Mouse (Mus musculus) midbrain, embryonic 15.5 days (tissue): ENCODE data around the gene Robo2. TPM values are rescaled to one million over a fixed set of nuclear protein-coding genes. Genes with fewer than 3 reads are reported as not detected.

ENCODE experiments used
- ATAC-seq: fragments of 200-750 bp; cut with Nextera tagmentation; replicated peaks from 2 replicates; pipeline ENCODE4 v1.8.0; 2017; ENCODE audit warnings: moderate TSS enrichment
- H3K27ac ChIP-seq: fragments of 300-500 bp; sonication (generic); 2 replicates; pipeline ENCODE4 v1.5.1; 2015; ENCODE audit warnings: mild to moderate bottlenecking, inconsistent platforms
- H3K27me3 ChIP-seq: fragments of 300-500 bp; sonication (generic); replicated peaks from 2 replicates; pipeline ENCODE4 v1.6.1; 2015; ENCODE audit warnings: inconsistent platforms
- H3K36me3 ChIP-seq: fragments of 300-500 bp; sonication (generic); replicated peaks from 2 replicates; pipeline ENCODE4 v1.6.1; 2015; ENCODE audit warnings: inconsistent platforms
- H3K4me1 ChIP-seq: fragments of 300-500 bp; sonication (generic); 2 replicates; pipeline ENCODE4 v1.6.1; 2015; ENCODE audit warnings: inconsistent platforms
- H3K4me2 ChIP-seq: fragments of 300-500 bp; sonication (generic); 2 replicates; pipeline ENCODE4 v1.6.1; 2015; ENCODE audit warnings: inconsistent platforms, mild to moderate bottlenecking, moderate library complexity
- H3K4me3 ChIP-seq: fragments of 300-500 bp; sonication (generic); 2 replicates; pipeline ENCODE4 v1.5.1; 2015; ENCODE audit warnings: mild to moderate bottlenecking, inconsistent platforms
- H3K9ac ChIP-seq: fragments of 300-500 bp; sonication (generic); 2 replicates; pipeline ENCODE4 v1.6.1; 2015; ENCODE audit warnings: mild to moderate bottlenecking, inconsistent platforms
- H3K9me3 ChIP-seq: fragments of 300-500 bp; sonication (generic); 2 replicates; pipeline ENCODE4 v1.6.1; 2016; ENCODE audit warnings: inconsistent platforms
- WGBS: fragments of 180-500 bp; shearing (Covaris S2); methylation state at CpG from one replicate; pipeline ENCODE4 v1.1.7; 2015; ENCODE audit warnings: mixed read lengths; 5-methylcytosine and 5-hydroxymethylcytosine counted together
- polyA plus RNA-seq: library from polyadenylated mRNA; unstranded; fragments of >200 nt; fragmentation: Nextera tagmentation; extraction: Ambion mirVana; gene quantifications from 2 replicates; pipeline ENCODE4 v1.2.1, GENCODE M21; 2015

Gene Robo2
- polyA plus RNA-seq, 1 experiment from 2014 or later, result 91.6 TPM

DNA sequence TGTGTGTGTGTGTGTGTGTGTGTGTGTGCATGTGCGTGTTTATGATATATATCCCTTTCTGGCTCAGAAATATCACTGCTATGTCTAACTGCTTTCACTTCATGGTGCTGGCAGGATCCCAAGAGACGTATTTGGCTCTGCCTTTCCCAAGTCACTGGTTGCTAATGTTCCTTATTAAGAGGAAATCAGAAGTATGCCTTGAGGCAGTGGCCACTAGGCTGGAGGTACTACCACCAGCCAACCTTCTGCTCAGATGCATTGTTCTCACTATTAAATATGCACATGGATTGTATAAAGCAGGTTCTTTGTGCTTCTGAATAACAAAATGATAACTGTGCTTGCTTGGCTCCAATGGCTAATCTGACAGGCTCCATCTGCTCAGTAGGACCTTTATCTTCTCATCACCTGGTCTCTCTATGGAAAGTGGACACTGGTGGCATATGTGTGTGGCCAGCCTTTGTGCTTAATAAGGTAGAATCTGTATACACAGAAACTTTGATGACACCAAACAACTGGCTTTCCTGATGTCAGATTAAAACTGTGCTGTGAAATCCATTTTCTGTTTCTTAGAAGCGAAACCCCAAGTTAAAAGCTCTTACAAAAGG lies 229.0 kb downstream of the Robo2 start:
- Histone ChIP-seq H3K4me3 (no peak overlapping the region), H3K36me3 (no peaks in the 10 kb centered on the region), H3K4me1 (peaks cover 6% of the 10 kb centered on the region; the same call in 1 of the 2 replicates), H3K27ac (peak overlapping the region; percentile 52; the same call in 1 of the 2 replicates), H3K9ac (no peak overlapping the region), H3K9me3 (no peaks in the 10 kb centered on the region), H3K27me3 (no peaks in the 10 kb centered on the region), H3K4me2 (no peak overlapping the region)
- peak; percentile 76; the same call in 1 of the 2 replicates for ATAC-seq
- 49% methylated on average over 3 of the region's 3 CpGs for WGBS

DNA sequence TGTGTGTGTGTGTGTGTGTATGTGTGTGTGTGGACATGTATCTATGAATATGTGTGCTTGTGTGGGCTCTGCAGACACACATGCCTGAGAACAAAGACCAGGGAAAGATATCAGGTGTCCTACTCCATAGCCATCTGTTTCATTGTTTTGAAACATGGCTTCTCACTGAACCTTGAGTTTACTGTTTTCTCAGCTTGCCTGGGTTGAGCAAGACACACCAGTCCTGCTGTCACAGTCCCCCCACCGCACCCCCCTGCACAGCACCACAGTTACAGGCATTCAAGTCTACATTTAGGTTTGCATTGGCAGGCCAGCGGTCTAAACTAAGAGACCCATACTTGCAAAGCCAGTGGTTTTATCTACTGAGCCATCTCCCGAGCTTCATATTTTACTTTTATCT lies 239.0 kb downstream of the Robo2 start:
- no peak overlapping the region for H3K9ac ChIP-seq
- H3K36me3 ChIP-seq, result no peaks in the 10 kb centered on the region
- H3K27ac ChIP-seq, result no peak overlapping the region
- WGBS, result 76% methylated on average over 3 of the region's 3 CpGs
- no peak for ATAC-seq
- H3K27me3 ChIP-seq, result no peaks in the 10 kb centered on the region
- no peak overlapping the region for H3K4me2 ChIP-seq
- no peak overlapping the region for H3K4me3 ChIP-seq
- no peaks in the 10 kb centered on the region for H3K9me3 ChIP-seq
- H3K4me1 ChIP-seq, result no peaks in the 10 kb centered on the region

DNA sequence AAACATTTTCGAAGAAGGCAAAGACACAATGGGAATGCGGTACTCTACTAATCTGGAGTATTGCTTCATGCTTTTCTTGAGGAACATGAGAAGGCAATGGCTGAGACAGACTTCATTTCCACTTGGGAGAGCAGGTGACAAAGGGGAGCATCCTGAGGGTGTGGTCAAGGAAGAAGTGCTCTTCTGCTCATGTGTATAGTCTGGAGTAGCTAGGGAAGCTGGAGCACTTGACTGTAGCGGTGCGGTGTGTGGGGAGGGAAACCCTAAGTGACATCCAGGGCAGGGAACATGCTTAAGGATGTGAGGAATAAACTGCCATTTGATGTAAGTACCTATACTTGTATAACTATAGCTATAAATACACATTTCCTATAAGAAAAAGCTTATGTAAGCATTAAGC lies 242.0 kb downstream of the Robo2 start:
- no peak overlapping the region for H3K4me2 ChIP-seq
- H3K27me3 ChIP-seq, result no peaks in the 10 kb centered on the region
- no peak overlapping the region for H3K9ac ChIP-seq
- no peak overlapping the region for H3K4me3 ChIP-seq
- no peak for ATAC-seq
- no peak overlapping the region for H3K27ac ChIP-seq
- no peaks in the 10 kb centered on the region for H3K9me3 ChIP-seq
- WGBS, result 93% methylated on average over 4 of the region's 4 CpGs
- H3K4me1 ChIP-seq, result peaks cover 8% of the 10 kb centered on the region; the same call in 1 of the 2 replicates
- no peaks in the 10 kb centered on the region for H3K36me3 ChIP-seq

DNA sequence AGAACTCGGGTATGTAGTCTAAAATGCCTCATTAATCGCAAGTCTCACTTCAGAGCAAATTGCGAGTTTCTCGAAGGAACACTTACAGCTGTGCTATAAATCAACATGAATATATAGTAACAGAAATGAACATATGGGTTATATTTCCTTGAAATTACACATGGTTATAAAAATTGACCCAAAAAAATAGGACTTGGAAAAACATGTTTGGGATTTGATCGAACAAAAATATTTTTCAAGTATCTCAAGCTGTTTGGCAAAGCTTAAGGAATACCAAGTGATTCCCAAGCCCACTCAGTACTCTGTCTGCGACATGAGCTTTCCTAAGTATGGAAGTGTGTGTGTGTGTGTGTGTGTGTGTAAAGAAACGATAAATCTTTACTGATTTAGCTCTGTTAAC lies 242.5 kb downstream of the Robo2 start:
- no peak overlapping the region for H3K4me2 ChIP-seq
- H3K36me3 ChIP-seq, result no peaks in the 10 kb centered on the region
- no peak for ATAC-seq
- H3K9ac ChIP-seq, result no peak overlapping the region
- WGBS, result 89% methylated on average over 7 of the region's 7 CpGs
- no peak overlapping the region for H3K27ac ChIP-seq
- peaks cover 8% of the 10 kb centered on the region; the same call in 1 of the 2 replicates for H3K4me1 ChIP-seq
- H3K27me3 ChIP-seq, result no peaks in the 10 kb centered on the region
- H3K4me3 ChIP-seq, result no peak overlapping the region
- no peaks in the 10 kb centered on the region for H3K9me3 ChIP-seq

DNA sequence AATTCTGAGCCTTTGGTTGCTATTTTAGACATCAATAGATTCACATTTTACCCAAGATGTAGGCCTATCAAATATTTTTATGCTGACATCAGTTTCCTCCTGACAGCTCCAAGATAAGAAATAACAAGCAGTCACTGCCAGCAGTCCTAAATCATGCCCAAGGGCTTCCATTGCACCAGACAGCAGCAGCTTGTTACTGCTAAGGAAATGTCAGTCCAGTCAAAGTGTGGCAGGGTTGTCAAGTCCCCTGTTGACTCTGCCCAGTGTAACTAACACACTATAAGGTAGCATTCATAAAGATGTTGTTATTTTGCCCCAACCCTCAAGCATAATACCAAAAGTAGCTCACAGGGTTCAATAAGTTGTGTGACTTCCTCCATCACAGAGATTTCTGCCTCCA lies 243.8 kb downstream of the Robo2 start:
- Histone ChIP-seq H3K27me3 (no peaks in the 10 kb centered on the region), H3K9me3 (no peaks in the 10 kb centered on the region), H3K4me2 (no peak overlapping the region), H3K9ac (no peak overlapping the region), H3K4me3 (no peak overlapping the region), H3K4me1 (peaks cover 8% of the 10 kb centered on the region; the same call in 1 of the 2 replicates), H3K36me3 (no peaks in the 10 kb centered on the region), H3K27ac (no peak overlapping the region)
- ATAC-seq, result no peak; the same call in 1 of the 2 replicates

DNA sequence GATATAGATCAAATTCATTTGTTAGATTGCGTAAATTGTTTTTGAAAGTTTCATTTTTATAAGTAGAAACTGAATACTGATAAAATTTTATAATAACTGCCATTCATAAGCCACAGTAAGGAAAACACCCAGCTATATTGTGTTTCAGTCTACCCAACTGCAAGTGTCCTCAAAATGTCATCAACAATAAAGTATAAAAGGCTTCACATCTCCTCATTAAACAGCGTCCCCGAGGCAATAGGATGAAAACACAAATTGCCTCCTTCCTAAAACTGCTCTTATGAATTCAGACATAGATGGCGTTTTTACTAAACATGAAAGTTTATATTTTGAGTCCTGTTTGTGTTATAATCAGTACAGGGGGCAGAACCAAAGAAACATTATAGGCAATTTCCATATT lies 249.6 kb downstream of the Robo2 start:
- no peak for ATAC-seq
- H3K27ac ChIP-seq, result no peak overlapping the region
- H3K9me3 ChIP-seq, result no peaks in the 10 kb centered on the region
- H3K4me3 ChIP-seq, result no peak overlapping the region
- H3K4me1 ChIP-seq, result peaks cover 8% of the 10 kb centered on the region; the same call in 1 of the 2 replicates
- no peak overlapping the region for H3K4me2 ChIP-seq
- H3K36me3 ChIP-seq, result no peaks in the 10 kb centered on the region
- WGBS, result 74% methylated on average over 4 of the region's 4 CpGs
- no peak overlapping the region for H3K9ac ChIP-seq
- H3K27me3 ChIP-seq, result no peaks in the 10 kb centered on the region

DNA sequence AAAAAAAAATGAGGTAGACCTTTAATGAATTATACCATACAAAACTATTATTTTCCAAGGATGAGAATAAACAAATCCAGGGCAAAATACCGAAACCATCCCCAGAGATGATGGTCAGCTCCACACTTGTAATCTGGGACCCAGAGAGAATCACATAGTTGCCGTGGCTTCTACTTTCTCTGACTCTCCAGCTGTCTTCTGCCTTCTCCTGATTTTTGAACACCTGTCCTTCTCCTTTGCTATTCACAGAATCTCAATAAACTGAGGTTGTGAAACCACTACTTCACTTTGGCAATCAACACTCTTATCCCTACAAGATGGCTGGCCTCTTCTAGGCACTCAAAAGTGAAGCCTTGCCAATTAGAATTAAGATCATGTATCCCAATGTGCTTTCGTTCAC lies 252.4 kb downstream of the Robo2 start:
- H3K27ac ChIP-seq, result no peak overlapping the region
- H3K9me3 ChIP-seq, result no peaks in the 10 kb centered on the region
- no peaks in the 10 kb centered on the region for H3K4me1 ChIP-seq
- no peak overlapping the region for H3K4me2 ChIP-seq
- no peaks in the 10 kb centered on the region for H3K36me3 ChIP-seq
- no peak overlapping the region for H3K4me3 ChIP-seq
- WGBS, result 92% methylated on average over 3 of the region's 3 CpGs
- no peaks in the 10 kb centered on the region for H3K27me3 ChIP-seq
- H3K9ac ChIP-seq, result no peak overlapping the region
- ATAC-seq, result no peak

DNA sequence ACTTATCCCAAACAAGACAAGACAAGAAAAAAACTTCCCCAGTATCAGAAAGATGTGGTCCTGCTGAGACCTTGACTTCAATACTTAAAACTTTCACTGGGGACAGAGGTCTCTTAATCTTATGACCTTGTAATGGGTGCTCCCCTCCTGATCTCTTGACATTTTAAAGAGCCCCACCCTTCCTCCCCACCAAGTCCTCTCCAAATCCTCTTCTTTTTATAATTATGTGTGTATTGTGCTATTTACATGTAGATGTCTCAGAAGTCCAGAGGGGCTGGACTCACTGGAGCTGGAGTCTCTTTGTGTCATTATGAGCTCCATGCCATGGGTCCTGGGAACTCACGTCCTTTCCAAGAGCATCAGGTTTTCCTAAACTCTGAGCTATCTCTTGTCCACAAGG lies 275.4 kb downstream of the Robo2 start:
- Histone ChIP-seq H3K36me3 (no peaks in the 10 kb centered on the region), H3K9me3 (no peaks in the 10 kb centered on the region), H3K4me3 (no peak overlapping the region), H3K4me1 (no peaks in the 10 kb centered on the region), H3K9ac (no peak overlapping the region), H3K27ac (no peak overlapping the region), H3K4me2 (no peak overlapping the region), H3K27me3 (no peaks in the 10 kb centered on the region)
- no peak for ATAC-seq
- WGBS, result 79% methylated on average over 1 of the region's 1 CpGs

DNA sequence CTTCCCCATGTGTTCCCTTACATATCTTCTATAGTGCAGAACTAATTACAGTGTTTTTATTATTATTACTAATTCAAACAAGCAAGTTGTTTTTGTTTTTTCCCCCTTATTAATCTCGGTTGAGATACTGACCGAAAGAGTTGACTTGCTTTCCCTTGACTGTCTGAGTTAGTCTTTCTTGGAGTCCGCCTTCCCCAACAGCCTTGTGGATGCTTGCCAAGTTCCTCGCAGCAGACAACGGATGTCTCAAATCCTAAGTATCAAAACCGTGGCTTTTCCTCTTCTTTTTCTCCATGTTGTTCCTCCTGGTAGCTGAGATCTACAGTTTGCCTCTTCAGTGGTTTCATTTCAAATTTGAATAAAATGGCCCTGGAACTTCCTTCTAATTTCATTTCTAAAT lies 278.8 kb downstream of the Robo2 start:
- Histone ChIP-seq H3K27ac (no peak overlapping the region), H3K9ac (no peak overlapping the region), H3K9me3 (no peaks in the 10 kb centered on the region), H3K4me2 (no peak overlapping the region), H3K36me3 (no peaks in the 10 kb centered on the region), H3K4me3 (no peak overlapping the region), H3K27me3 (no peaks in the 10 kb centered on the region), H3K4me1 (no peaks in the 10 kb centered on the region; the same call in 1 of the 2 replicates)
- ATAC-seq, result no peak
- WGBS, result 81% methylated on average over 6 of the region's 6 CpGs

DNA sequence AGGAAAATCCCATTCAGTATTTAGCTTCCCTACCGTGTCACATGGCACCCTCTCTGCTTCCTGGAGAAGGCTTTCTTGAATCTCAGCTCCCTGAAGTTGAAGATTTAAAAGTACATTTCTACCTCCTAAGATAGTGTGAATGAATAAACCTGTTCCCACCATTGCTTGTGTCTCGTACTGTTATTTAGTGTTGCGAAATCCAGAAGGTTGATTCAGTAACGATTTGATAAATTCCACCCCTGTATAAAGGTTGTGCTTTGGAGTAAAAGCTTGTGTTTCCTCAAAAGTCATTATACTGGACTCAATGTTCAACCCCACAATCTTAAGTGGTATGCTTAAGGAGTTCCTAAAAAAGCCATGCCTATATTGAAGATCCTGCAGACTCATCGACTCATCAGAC lies 280.3 kb downstream of the Robo2 start:
- Histone ChIP-seq H3K9ac (no peak overlapping the region), H3K9me3 (no peaks in the 10 kb centered on the region), H3K4me3 (no peak overlapping the region), H3K27ac (no peak overlapping the region), H3K4me1 (no peaks in the 10 kb centered on the region; the same call in 1 of the 2 replicates), H3K4me2 (no peak overlapping the region), H3K27me3 (no peaks in the 10 kb centered on the region), H3K36me3 (no peaks in the 10 kb centered on the region)
- 97% methylated on average over 5 of the region's 5 CpGs for whole genome bisulfite sequencing
- no peak for ATAC-seq

DNA sequence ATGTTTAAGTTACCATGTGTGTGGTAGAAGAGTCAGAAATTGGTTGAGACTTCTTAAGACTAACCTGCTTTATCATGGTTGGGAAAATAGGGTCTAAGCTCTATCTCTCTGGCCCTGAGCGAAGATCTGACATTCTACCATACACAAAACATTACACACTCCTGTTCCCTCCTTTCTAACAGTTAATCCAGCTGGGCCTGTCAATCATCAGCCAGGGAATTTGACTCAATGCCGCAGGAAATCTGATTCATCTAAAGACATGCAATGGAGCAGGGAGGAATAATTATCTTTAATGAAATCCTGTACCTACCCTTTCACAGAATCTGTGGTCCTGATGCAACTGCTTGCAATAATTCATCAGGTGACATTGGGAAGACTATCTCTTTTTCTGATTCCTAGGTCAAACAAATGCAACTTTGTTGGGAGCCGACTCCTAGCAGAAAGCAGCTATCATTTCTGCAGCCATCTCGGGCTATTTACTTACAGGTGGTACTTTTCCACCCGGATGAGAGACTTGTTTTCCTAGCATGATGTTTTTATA lies 283.1 kb downstream of the Robo2 start:
- no peaks in the 10 kb centered on the region for H3K36me3 ChIP-seq
- no peaks in the 10 kb centered on the region; the same call in 1 of the 2 replicates for H3K4me1 ChIP-seq
- no peak overlapping the region for H3K9ac ChIP-seq
- H3K9me3 ChIP-seq, result no peaks in the 10 kb centered on the region
- no peak overlapping the region for H3K4me2 ChIP-seq
- H3K4me3 ChIP-seq, result no peak overlapping the region
- WGBS, result 75% methylated on average over 5 of the region's 5 CpGs
- no peak for ATAC-seq
- H3K27ac ChIP-seq, result no peak overlapping the region
- no peaks in the 10 kb centered on the region for H3K27me3 ChIP-seq

DNA sequence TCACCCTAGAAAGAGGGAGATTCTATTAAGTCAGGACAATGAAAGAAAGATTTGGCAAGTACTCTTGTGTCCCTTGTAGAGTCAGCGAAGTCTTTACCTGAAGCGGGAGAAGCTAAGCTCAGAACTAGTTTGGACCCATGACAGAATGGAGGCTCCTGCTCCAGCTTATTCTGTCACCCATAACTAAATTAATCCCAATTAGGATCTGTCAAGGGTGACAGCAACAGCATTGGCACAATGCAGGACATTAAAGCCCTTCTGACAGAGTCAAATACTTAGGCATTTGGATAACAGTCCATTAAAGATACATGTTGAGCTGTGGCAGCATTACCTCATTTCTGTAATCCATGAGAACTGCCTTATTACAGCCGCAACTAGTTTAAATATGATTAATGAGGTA lies 298.5 kb downstream of the Robo2 start:
- ATAC-seq, result peak; percentile 73
- Histone ChIP-seq H3K4me3 (no peak overlapping the region), H3K4me2 (no peak overlapping the region), H3K27ac (no peak overlapping the region), H3K9me3 (no peaks in the 10 kb centered on the region), H3K36me3 (no peaks in the 10 kb centered on the region), H3K27me3 (no peaks in the 10 kb centered on the region), H3K4me1 (0 out of 2 replicates have a peak, but pooled peaks cover 4% of the 10 kb centered on the region), H3K9ac (no peak overlapping the region)
- 64% methylated on average over 3 of the region's 3 CpGs for WGBS

DNA sequence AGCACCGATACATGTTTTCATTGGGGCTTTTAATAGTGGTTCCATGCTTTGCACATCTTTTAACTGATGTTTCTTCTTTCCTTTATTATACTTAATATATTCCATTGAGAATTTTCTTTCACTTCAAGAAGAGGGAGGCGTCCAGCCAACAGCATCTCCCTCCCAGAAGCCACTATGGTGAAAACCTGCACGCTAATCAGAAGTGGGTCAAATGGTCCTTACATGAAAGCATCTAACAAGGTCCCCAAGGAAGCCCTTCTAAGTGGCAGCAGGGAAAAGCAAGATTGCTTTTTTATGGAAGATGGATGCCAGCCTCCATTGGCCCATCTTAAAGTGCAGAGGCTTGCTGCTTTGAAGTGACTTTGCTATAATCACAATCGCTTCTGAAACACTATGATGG lies 300.5 kb downstream of the Robo2 start:
- H3K4me1 ChIP-seq, result 0 out of 2 replicates have a peak, but pooled peaks cover 4% of the 10 kb centered on the region
- peak overlapping the region; percentile 0; the same call in 1 of the 2 replicates for H3K27ac ChIP-seq
- no peaks in the 10 kb centered on the region for H3K9me3 ChIP-seq
- no peak for ATAC-seq
- H3K9ac ChIP-seq, result no peak overlapping the region
- H3K4me3 ChIP-seq, result no peak overlapping the region
- 63% methylated on average over 4 of the region's 4 CpGs for WGBS
- H3K4me2 ChIP-seq, result no peak overlapping the region
- no peaks in the 10 kb centered on the region for H3K27me3 ChIP-seq
- no peaks in the 10 kb centered on the region for H3K36me3 ChIP-seq
